Mouse (Mus musculus) B cell, adult (primary cell): ENCODE results near the gene Supv3l1. TPM values are rescaled to one million over a fixed set of nuclear protein-coding genes. Genes with fewer than 3 reads are reported as not detected.

Source experiments
- total RNA-seq: library from RNA; stranded (reverse); gene quantifications from 4 replicates; pipeline ENCODE4 v1.2.4, GENCODE M21; 2023; ENCODE audit not compliant: inconsistent age

Gene Supv3l1
- total RNA-seq: 30.2 to 34.3 TPM (median 32.1 TPM) in 4 replicates

GRCm38 (mm10) chr10:62449364-62450279 is at the start of gene Supv3l1, which contains the start of gene 4930507D05Rik:
Gene Supv3l1 (minus strand): TSS chr10:62449738.
Gene 4930507D05Rik (plus strand): TSS chr10:62449489.

DNA sequence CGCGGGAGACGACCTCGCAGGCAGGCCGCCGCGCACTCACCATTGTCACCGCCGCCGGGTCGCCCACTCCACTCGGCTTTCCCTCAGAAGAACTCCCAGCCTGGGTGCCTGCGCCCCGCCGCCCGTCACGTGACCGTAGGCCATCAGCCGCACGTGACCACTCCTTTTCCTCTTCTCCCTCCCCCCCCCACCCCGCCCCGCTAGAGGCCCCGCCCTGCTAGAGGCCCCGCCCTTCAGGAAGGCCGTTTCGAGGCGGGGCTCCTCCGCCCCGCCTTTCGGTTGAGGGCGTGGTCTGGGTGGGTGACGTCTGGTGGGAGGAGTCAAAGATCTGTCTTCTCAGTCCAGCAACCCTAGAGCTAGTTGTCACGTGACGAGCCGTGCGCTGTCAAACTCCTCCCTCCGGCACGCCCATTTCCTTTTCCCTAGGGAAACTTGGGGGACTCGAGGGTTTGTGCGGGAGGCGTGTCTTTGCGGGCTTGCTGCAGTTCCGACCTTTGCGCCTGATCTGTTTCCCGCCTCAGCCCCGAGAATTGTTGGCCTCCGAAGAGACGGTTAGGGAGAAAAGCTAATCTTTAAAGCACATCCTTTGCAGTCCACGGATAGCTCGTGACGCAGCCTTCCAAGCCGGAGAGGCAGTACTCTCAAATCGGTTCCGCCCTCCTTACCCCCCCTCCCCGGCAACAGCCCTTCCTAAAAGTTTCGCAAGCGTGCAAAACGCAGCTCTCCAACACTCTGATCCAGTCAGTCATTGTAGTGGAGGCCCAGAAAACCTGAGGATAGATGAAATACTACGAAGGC is 37.3 kb upstream of the Supv3l1 start, which contains the start of gene Vps26a:
Gene Vps26a, minus strand, starts transcription at position 188 of the 798 bp plus-strand sequence.

GRCm38 (mm10) chr10:62422255-62422654 is 27.3 kb downstream of the Supv3l1 start, which contains the start of gene Hkdc1:
Gene Hkdc1 (minus strand): TSS chr10:62422491.

DNA sequence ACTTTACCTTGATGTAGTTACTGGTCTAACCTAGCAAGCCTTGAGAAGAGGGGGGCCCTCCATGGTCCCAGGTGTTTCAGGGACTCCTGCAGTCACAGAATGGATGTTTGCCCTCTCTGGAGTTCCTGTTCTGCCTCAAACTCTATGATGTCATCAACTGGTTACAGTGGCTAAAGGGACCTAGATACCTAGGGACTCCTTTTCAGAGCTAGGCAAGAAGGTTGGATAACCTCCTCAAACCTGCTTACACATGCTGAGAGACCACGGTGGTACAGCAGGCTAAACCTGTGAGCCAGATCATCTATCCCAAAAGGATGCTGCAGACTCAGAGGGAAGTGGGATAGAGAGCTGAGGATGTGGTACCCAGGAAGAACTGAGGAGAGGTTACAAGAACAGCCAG is 69.7 kb downstream of the Supv3l1 start, which contains the start of gene Hk1:
Gene Hk1, minus strand, starts transcription at position 101 of the 400 bp plus-strand sequence.

Other genes with a start within 250 kb of the Supv3l1 start
- gene Tspan15, start 218.5 kb downstream of the Supv3l1 start, total RNA-seq: 9.7 to 14.4 TPM (median 13.3 TPM) in 4 replicates
- gene Tacr2, start 197.3 kb downstream of the Supv3l1 start, total RNA-seq: not detected in 4 replicates
- 34.9 to 39.4 TPM (median 36.4 TPM) in 4 replicates for gene Hk1, start 69.8 kb downstream of the Supv3l1 start, total RNA-seq
- not detected in 4 replicates for gene Hkdc1, start 27.2 kb downstream of the Supv3l1 start, total RNA-seq
- 0.36 to 1.3 TPM (median 0.56 TPM) in 4 replicates for gene 4930507D05Rik, start 249 bp downstream of the Supv3l1 start, total RNA-seq
- gene Vps26a, start 37.1 kb upstream of the Supv3l1 start, total RNA-seq: 32.3 to 35.7 TPM (median 34.1 TPM) in 4 replicates
- 744 to 811 TPM (median 781 TPM) in 4 replicates for gene Srgn, start 77.7 kb upstream of the Supv3l1 start, total RNA-seq
- 24.5 to 27.9 TPM (median 25.2 TPM) in 4 replicates for gene Kif1bp, start 128.7 kb upstream of the Supv3l1 start, total RNA-seq
- gene Ddx21, start 152.5 kb upstream of the Supv3l1 start, total RNA-seq: 146 to 160 TPM (median 154 TPM) in 4 replicates
- 145 to 151 TPM (median 149 TPM) in 4 replicates for gene Ddx50, start 201.5 kb upstream of the Supv3l1 start, total RNA-seq